Mouse (Mus musculus) hindbrain, embryonic 16.5 days (tissue): Measurements from ENCODE around the gene Zfp692. TPM values are rescaled to one million over a fixed set of nuclear protein-coding genes. Genes with fewer than 3 reads are reported as not detected.

Experiments
- ATAC-seq: fragments of 200-750 bp; cut with Nextera tagmentation; 2 replicates; pipeline ENCODE4 v1.8.0; 2017; ENCODE audit warnings: moderate TSS enrichment, moderate library complexity
- H3K27ac ChIP-seq: fragments of 300-500 bp; sonication (generic); 2 replicates; pipeline ENCODE4 v1.5.1; 2014; ENCODE audit warnings: low read depth, mild to moderate bottlenecking, control low read depth, low read length, moderate library complexity
- H3K27me3 ChIP-seq: fragments of 300-500 bp; sonication (generic); replicated peaks from 2 replicates; pipeline ENCODE4 v1.6.1; 2014; ENCODE audit warnings: low read length; ENCODE audit not compliant: control insufficient read depth, insufficient read depth
- H3K36me3 ChIP-seq: fragments of 300-500 bp; sonication (generic); 2 replicates; pipeline ENCODE4 v1.6.1; 2014; ENCODE audit warnings: mild to moderate bottlenecking, low read length, moderate library complexity, mixed read lengths; ENCODE audit not compliant: control insufficient read depth, insufficient read depth
- H3K4me1 ChIP-seq: fragments of 300-500 bp; sonication (generic); 2 replicates; pipeline ENCODE4 v1.6.1; 2014; ENCODE audit warnings: low read depth, low read length; ENCODE audit not compliant: control insufficient read depth, insufficient read depth
- H3K4me2 ChIP-seq: fragments of 300-500 bp; sonication (generic); 2 replicates; pipeline ENCODE4 v1.6.1; 2014; ENCODE audit warnings: mild to moderate bottlenecking, low read length, control low read depth, moderate library complexity
- H3K4me3 ChIP-seq: fragments of 300-500 bp; sonication (generic); 2 replicates; pipeline ENCODE4 v1.5.1; 2014; ENCODE audit warnings: mild to moderate bottlenecking, low read length, control low read depth, moderate library complexity
- H3K9ac ChIP-seq: fragments of 300-500 bp; sonication (generic); 2 replicates; pipeline ENCODE4 v1.6.1; 2014; ENCODE audit warnings: low read depth, mild to moderate bottlenecking, control low read depth, low read length, moderate library complexity
- H3K9me3 ChIP-seq: fragments of 300-500 bp; sonication (generic); 2 replicates; pipeline ENCODE4 v1.6.1; 2014; ENCODE audit warnings: mild to moderate bottlenecking, low read length, moderate library complexity; ENCODE audit not compliant: control insufficient read depth
- WGBS: fragments of 180-500 bp; shearing (Covaris S2); extraction: QIAGEN DNeasy Blood & Tissue Kit; methylation state at CpG from one replicate; pipeline ENCODE4 v1.1.7; 2014; 5-methylcytosine and 5-hydroxymethylcytosine counted together
- polyA plus RNA-seq: library from polyadenylated mRNA; unstranded; fragments of >200 nt; fragmentation: Nextera tagmentation; extraction: Ambion mirVana; gene quantifications from 2 replicates; pipeline ENCODE4 v1.2.1, GENCODE M21; 2015

Zfp692 gene
- polyA plus RNA-seq, 1 experiment from 2014 or later: 30.1 TPM

GRCm38 (mm10) chr11:58334746-58335145, 27.9 kb downstream of the Zfp692 start:
- Histone ChIP-seq H3K4me1 (peaks cover 22% of the 10 kb centered on the region), H3K9me3 (no peaks in the 10 kb centered on the region), H3K27ac (no peak overlapping the region), H3K9ac (no peak overlapping the region), H3K36me3 (peaks cover 20% of the 10 kb centered on the region), H3K27me3 (no peaks in the 10 kb centered on the region), H3K4me2 (no peak overlapping the region), H3K4me3 (no peak overlapping the region)
- ATAC-seq: no peak
- 78% methylated on average over 3 of the region's 3 CpGs for WGBS

- Histone ChIP-seq H3K27ac (no peak overlapping the region), H3K9ac (no peak overlapping the region), H3K4me1 (no peaks in the 10 kb centered on the region), H3K36me3 (peaks cover 31% of the 10 kb centered on the region), H3K9me3 (no peaks in the 10 kb centered on the region), H3K4me2 (no peak overlapping the region), H3K4me3 (no peak overlapping the region), H3K27me3 (no peaks in the 10 kb centered on the region)
- ATAC-seq: no peak
- WGBS: 93% methylated on average over 4 of the region's 4 CpGs
These were observed 39.9 kb downstream of the Zfp692 start for GRCm38 (mm10) chr11:58346745-58347144.

- Histone ChIP-seq H3K27ac (no peak overlapping the region), H3K4me3 (no peak overlapping the region), H3K9ac (no peak overlapping the region), H3K9me3 (no peaks in the 10 kb centered on the region), H3K27me3 (no peaks in the 10 kb centered on the region), H3K36me3 (peaks cover 16% of the 10 kb centered on the region), H3K4me1 (no peaks in the 10 kb centered on the region), H3K4me2 (no peak overlapping the region)
- no peak for ATAC-seq
- WGBS: 70% methylated on average over 4 of the region's 4 CpGs
These were observed 43.8 kb downstream of the Zfp692 start for GRCm38 (mm10) chr11:58350628-58351027.

GRCm38 (mm10) chr11:58351179-58351578, 44.3 kb downstream of the Zfp692 start:
- no peak for ATAC-seq
- Histone ChIP-seq H3K27me3 (no peaks in the 10 kb centered on the region), H3K9ac (no peak overlapping the region), H3K4me3 (no peak overlapping the region), H3K9me3 (no peaks in the 10 kb centered on the region), H3K4me1 (no peaks in the 10 kb centered on the region), H3K36me3 (peaks cover 11% of the 10 kb centered on the region), H3K4me2 (no peak overlapping the region), H3K27ac (no peak overlapping the region)
- 88% methylated on average over 5 of the region's 5 CpGs for WGBS

- Histone ChIP-seq H3K9me3 (no peaks in the 10 kb centered on the region), H3K27ac (no peak overlapping the region), H3K36me3 (no peaks in the 10 kb centered on the region), H3K4me3 (no peak overlapping the region), H3K9ac (no peak overlapping the region), H3K4me2 (no peak overlapping the region), H3K4me1 (no peaks in the 10 kb centered on the region), H3K27me3 (no peaks in the 10 kb centered on the region)
- 69% methylated on average over 7 of the region's 7 CpGs for WGBS
- no peak for ATAC-seq
These were observed 46.0 kb downstream of the Zfp692 start for GRCm38 (mm10) chr11:58352681-58353548.

GRCm38 (mm10) chr11:58353709-58354108, 46.8 kb downstream of the Zfp692 start:
- H3K4me1 ChIP-seq: no peaks in the 10 kb centered on the region
- no peaks in the 10 kb centered on the region for H3K27me3 ChIP-seq
- no peak overlapping the region for H3K9ac ChIP-seq
- H3K4me2 ChIP-seq: no peak overlapping the region
- 90% methylated on average over 3 of the region's 3 CpGs for WGBS
- no peak overlapping the region for H3K4me3 ChIP-seq
- H3K36me3 ChIP-seq: no peaks in the 10 kb centered on the region
- no peak for ATAC-seq
- no peak overlapping the region for H3K27ac ChIP-seq
- no peaks in the 10 kb centered on the region for H3K9me3 ChIP-seq

- H3K9ac ChIP-seq: no peak overlapping the region
- H3K36me3 ChIP-seq: no peaks in the 10 kb centered on the region
- no peak overlapping the region for H3K4me3 ChIP-seq
- WGBS: 81% methylated on average over 8 of the region's 10 CpGs
- H3K9me3 ChIP-seq: no peaks in the 10 kb centered on the region
- H3K4me2 ChIP-seq: no peak overlapping the region
- no peak for ATAC-seq
- H3K4me1 ChIP-seq: no peaks in the 10 kb centered on the region
- H3K27ac ChIP-seq: no peak overlapping the region
- no peaks in the 10 kb centered on the region for H3K27me3 ChIP-seq
These were observed 47.6 kb downstream of the Zfp692 start for GRCm38 (mm10) chr11:58354476-58354875.

GRCm38 (mm10) chr11:58354927-58355326, 48.1 kb downstream of the Zfp692 start:
- no peaks in the 10 kb centered on the region for H3K9me3 ChIP-seq
- ATAC-seq: no peak
- no peak overlapping the region for H3K4me3 ChIP-seq
- no peaks in the 10 kb centered on the region for H3K4me1 ChIP-seq
- WGBS: 76% methylated on average over 3 of the region's 3 CpGs
- no peaks in the 10 kb centered on the region for H3K36me3 ChIP-seq
- no peaks in the 10 kb centered on the region for H3K27me3 ChIP-seq
- no peak overlapping the region for H3K27ac ChIP-seq
- H3K9ac ChIP-seq: no peak overlapping the region
- H3K4me2 ChIP-seq: no peak overlapping the region

- H3K4me1 ChIP-seq: no peaks in the 10 kb centered on the region
- WGBS: 87% methylated on average over 3 of the region's 3 CpGs
- no peak for ATAC-seq
These were observed 50.2 kb downstream of the Zfp692 start for GRCm38 (mm10) chr11:58357042-58357441.

More at GRCm38 (mm10) chr11:58357042-58357441, 50.2 kb downstream of the Zfp692 start:
- Histone ChIP-seq H3K36me3 (no peaks in the 10 kb centered on the region), H3K27ac (no peak overlapping the region), H3K4me3 (no peak overlapping the region), H3K27me3 (no peaks in the 10 kb centered on the region), H3K4me2 (no peak overlapping the region), H3K9ac (no peak overlapping the region), H3K9me3 (no peaks in the 10 kb centered on the region)
